Mouse (Mus musculus) megakaryocyte-erythroid progenitor cell, adult 5-6 weeks (primary cell): ENCODE results near the gene Cldn4. TPM values are rescaled to one million over a fixed set of nuclear protein-coding genes. Genes with fewer than 3 reads are reported as not detected.

Experiments
- ATAC-seq: replicated peaks from 2 replicates; pipeline ENCODE4 v1.8.0; 2016; ENCODE audit warnings: mild to moderate bottlenecking, inconsistent platforms; ENCODE audit not compliant: severe bottlenecking, poor library complexity, low FRiP score, low TSS enrichment
- total RNA-seq, 2 experiments: library from RNA; stranded (forward) in 1 of 2; stranded (reverse) in 1 of 2; fragments of 200-1000, 215-1000 nt in 1 of 2; fragments of >200 nt in 1 of 2; fragmentation: Nextera tagmentation in 1 of 2; gene quantifications; 2 replicates each; pipeline ENCODE4 v1.2.3; 2014 to 2017

The Cldn4 gene
- total RNA-seq, 2 experiments from 2014 or later: not detected

- no peak for ATAC-seq
These were observed 40.1 kb downstream of the Cldn4 start, which contains the start of gene Tmem270 for GRCm38 (mm10) chr5:134906633-134907032. Gene Tmem270, minus strand, starts transcription at chr5:134906733.

- no peak for ATAC-seq
These were observed 45.1 kb downstream of the Cldn4 start for GRCm38 (mm10) chr5:134901644-134902027.

GRCm38 (mm10) chr5:134901012-134901643, 45.6 kb downstream of the Cldn4 start:
- no peak for ATAC-seq

- no peak for ATAC-seq
These were observed 49.1 kb downstream of the Cldn4 start for GRCm38 (mm10) chr5:134897596-134897995.

GRCm38 (mm10) chr5:134896965-134897364, 49.8 kb downstream of the Cldn4 start:
- no peak for ATAC-seq

- no peak for ATAC-seq
These were observed 51.4 kb downstream of the Cldn4 start for GRCm38 (mm10) chr5:134895291-134895690.

Other genes with a start within 250 kb of the Cldn4 start
- not detected in 2 replicates for gene Eln, start 199.6 kb downstream of the Cldn4 start, total RNA-seq (2014; fragmentation: Nextera tagmentation)
- gene Eln, start 199.6 kb downstream of the Cldn4 start, total RNA-seq (2017): not detected in 2 replicates
- not detected in 2 replicates for gene Tmem270, start 40.2 kb downstream of the Cldn4 start, total RNA-seq (2014; fragmentation: Nextera tagmentation)
- gene Tmem270, start 40.2 kb downstream of the Cldn4 start, total RNA-seq (2017): not detected in 2 replicates
- 177 and 197 TPM in 2 replicates for gene Cldn13, start 31.4 kb downstream of the Cldn4 start, total RNA-seq (2014; fragmentation: Nextera tagmentation)
- 55.6 and 123 TPM in 2 replicates for gene Cldn13, start 31.4 kb downstream of the Cldn4 start, total RNA-seq (2017)
- 9.9 and 12.8 TPM in 2 replicates for gene Mettl27, start 14.6 kb downstream of the Cldn4 start, total RNA-seq (2014; fragmentation: Nextera tagmentation)
- 6.5 and 18.5 TPM in 2 replicates for gene Mettl27, start 14.6 kb downstream of the Cldn4 start, total RNA-seq (2017)
- gene Cldn3, start 39.3 kb upstream of the Cldn4 start, total RNA-seq (2014; fragmentation: Nextera tagmentation): not detected in 2 replicates
- not detected in 2 replicates for gene Cldn3, start 39.3 kb upstream of the Cldn4 start, total RNA-seq (2017)
- gene Abhd11, start 62.2 kb upstream of the Cldn4 start, total RNA-seq (2014; fragmentation: Nextera tagmentation): 55.8 and 82.2 TPM in 2 replicates
- 36.9 and 46.7 TPM in 2 replicates for gene Abhd11, start 62.2 kb upstream of the Cldn4 start, total RNA-seq (2017)
- gene Stx1a, start 76.5 kb upstream of the Cldn4 start, total RNA-seq (2014; fragmentation: Nextera tagmentation): 0.17 and 0.98 TPM in 2 replicates
- gene Stx1a, start 76.5 kb upstream of the Cldn4 start, total RNA-seq (2017): not detected in 2 replicates
- 15.7 and 16.1 TPM in 2 replicates for gene Dnajc30, start 117.3 kb upstream of the Cldn4 start, total RNA-seq (2014; fragmentation: Nextera tagmentation)
- 3.7 and 9.2 TPM in 2 replicates for gene Dnajc30, start 117.3 kb upstream of the Cldn4 start, total RNA-seq (2017)
- 93.5 and 138 TPM in 2 replicates for gene Bud23, start 118.0 kb upstream of the Cldn4 start, total RNA-seq (2014; fragmentation: Nextera tagmentation)
- 68.0 and 104 TPM in 2 replicates for gene Bud23, start 118.0 kb upstream of the Cldn4 start, total RNA-seq (2017)
- not detected in 2 replicates for gene Vps37d, start 131.3 kb upstream of the Cldn4 start, total RNA-seq (2014; fragmentation: Nextera tagmentation)
- gene Vps37d, start 131.3 kb upstream of the Cldn4 start, total RNA-seq (2017): 0.38 TPM in 1 of 2 replicates, not detected in the other
- not detected in 2 replicates for gene Mlxipl, start 143.0 kb upstream of the Cldn4 start, total RNA-seq (2014; fragmentation: Nextera tagmentation)
- gene Mlxipl, start 143.0 kb upstream of the Cldn4 start, total RNA-seq (2017): not detected in 2 replicates
- 11.6 and 13.3 TPM in 2 replicates for gene Tbl2, start 202.7 kb upstream of the Cldn4 start, total RNA-seq (2014; fragmentation: Nextera tagmentation)
- 19.8 and 20.4 TPM in 2 replicates for gene Tbl2, start 202.7 kb upstream of the Cldn4 start, total RNA-seq (2017)
- 37.2 and 48.3 TPM in 2 replicates for gene Bcl7b, start 221.3 kb upstream of the Cldn4 start, total RNA-seq (2014; fragmentation: Nextera tagmentation)
- gene Bcl7b, start 221.3 kb upstream of the Cldn4 start, total RNA-seq (2017): 25.1 and 33.3 TPM in 2 replicates
- 128 and 135 TPM in 2 replicates for gene Baz1b, start 240.3 kb upstream of the Cldn4 start, total RNA-seq (2014; fragmentation: Nextera tagmentation)
- 154 and 160 TPM in 2 replicates for gene Baz1b, start 240.3 kb upstream of the Cldn4 start, total RNA-seq (2017)